Mouse (Mus musculus) midbrain, embryonic 16.5 days (tissue): Measurements from ENCODE around the gene Fam149a. TPM values are rescaled to one million over a fixed set of nuclear protein-coding genes. Genes with fewer than 3 reads are reported as not detected.

Source experiments
- ATAC-seq: fragments of 200-750 bp; cut with Nextera tagmentation; 2 replicates; pipeline ENCODE4 v1.8.0; 2017; ENCODE audit warnings: moderate TSS enrichment
- H3K27ac ChIP-seq: fragments of 300-500 bp; sonication (generic); 2 replicates; pipeline ENCODE4 v1.5.1; 2014; ENCODE audit warnings: mild to moderate bottlenecking, low read length, mixed read lengths
- H3K27me3 ChIP-seq: fragments of 300-500 bp; sonication (generic); 2 replicates; pipeline ENCODE4 v1.6.1; 2014; ENCODE audit warnings: low read depth, low read length, mixed read lengths; ENCODE audit not compliant: control insufficient read depth, insufficient read depth
- H3K36me3 ChIP-seq: fragments of 300-500 bp; sonication (generic); 2 replicates; pipeline ENCODE4 v1.6.1; 2014; ENCODE audit warnings: mild to moderate bottlenecking, low read length, moderate library complexity, mixed read lengths; ENCODE audit not compliant: control insufficient read depth, insufficient read depth
- H3K4me1 ChIP-seq: fragments of 300-500 bp; sonication (generic); 2 replicates; pipeline ENCODE4 v1.6.1; 2014; ENCODE audit warnings: mild to moderate bottlenecking, low read length, mixed read lengths; ENCODE audit not compliant: control insufficient read depth, insufficient read depth
- H3K4me2 ChIP-seq: fragments of 300-500 bp; sonication (generic); 2 replicates; pipeline ENCODE4 v1.6.1; 2014; ENCODE audit warnings: mild to moderate bottlenecking, low read length, mixed read lengths
- H3K4me3 ChIP-seq: fragments of 300-500 bp; sonication (generic); 2 replicates; pipeline ENCODE4 v1.5.1; 2014; ENCODE audit warnings: low read depth, mild to moderate bottlenecking, low read length, moderate library complexity, mixed read lengths
- H3K9ac ChIP-seq: fragments of 300-500 bp; sonication (generic); 2 replicates; pipeline ENCODE4 v1.6.1; 2014; ENCODE audit warnings: low read depth, low read length, mixed read lengths
- H3K9me3 ChIP-seq: fragments of 300-500 bp; sonication (generic); replicated peaks from 2 replicates; pipeline ENCODE4 v1.6.1; 2014; ENCODE audit warnings: mild to moderate bottlenecking, low read length, mixed read lengths; ENCODE audit not compliant: control insufficient read depth, poor library complexity, severe bottlenecking
- WGBS: fragments of 180-500 bp; shearing (Covaris S2); extraction: QIAGEN DNeasy Blood & Tissue Kit; methylation state at CpG from one replicate; pipeline ENCODE4 v1.1.7; 2014; 5-methylcytosine and 5-hydroxymethylcytosine counted together
- polyA plus RNA-seq: library from polyadenylated mRNA; unstranded; fragments of >200 nt; fragmentation: Nextera tagmentation; extraction: Ambion mirVana; gene quantifications from 2 replicates; pipeline ENCODE4 v1.2.1, GENCODE M21; 2015

The Fam149a gene
- polyA plus RNA-seq, 1 experiment from 2014 or later = 12.9 TPM

DNA sequence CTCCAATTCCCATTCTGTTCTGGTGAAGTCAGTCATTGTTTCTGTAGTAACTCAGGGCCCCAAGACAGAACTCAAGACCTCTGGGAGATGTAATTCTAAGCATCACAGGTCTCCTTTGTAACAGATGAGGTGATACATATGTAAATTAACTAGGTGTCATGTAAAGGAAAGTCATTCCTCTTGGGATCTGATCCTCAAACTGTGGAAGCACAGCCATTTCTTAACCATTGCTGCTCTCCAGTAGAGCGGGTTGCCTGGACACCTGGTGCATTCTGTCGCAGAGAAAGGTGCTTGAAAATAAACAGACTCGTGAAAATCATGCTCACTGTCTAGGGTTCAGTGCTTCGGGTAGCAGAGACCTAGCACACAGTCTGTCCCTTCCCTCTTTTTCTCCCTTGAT lies 1.5 kb downstream of the Fam149a start:
- no peak for ATAC-seq
- 14% methylated on average over 4 of the region's 4 CpGs for WGBS
- peak overlapping the region; percentile 94 for H3K4me2 ChIP-seq
- peaks cover 12% of the 10 kb centered on the region for H3K4me1 ChIP-seq
- H3K9ac ChIP-seq = no peak overlapping the region
- no peaks in the 10 kb centered on the region for H3K9me3 ChIP-seq
- no peaks in the 10 kb centered on the region; the same call in 1 of the 2 replicates for H3K27me3 ChIP-seq
- H3K27ac ChIP-seq = no peak overlapping the region
- no peaks in the 10 kb centered on the region for H3K36me3 ChIP-seq
- H3K4me3 ChIP-seq = peak overlapping the region; percentile 49; the same call in 1 of the 2 replicates

DNA sequence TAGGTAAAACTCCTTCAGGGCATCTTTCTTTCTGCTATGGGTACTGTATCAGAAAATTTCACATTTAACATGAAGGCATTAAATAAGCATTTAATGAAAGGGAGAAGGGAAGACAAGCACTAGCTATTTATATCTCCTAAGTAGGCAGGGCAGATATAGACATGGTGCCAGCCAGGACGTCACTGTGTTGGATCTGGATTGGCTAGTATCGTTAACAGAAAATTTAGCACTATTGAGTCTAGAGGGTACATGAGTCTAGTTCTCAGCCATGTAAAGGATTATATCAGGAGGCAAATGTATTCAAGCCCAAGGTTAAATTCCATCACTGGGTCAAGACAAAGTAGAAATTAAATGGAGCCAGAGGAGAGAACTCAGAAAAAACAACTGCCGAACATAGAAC lies 8.0 kb downstream of the Fam149a start:
- Histone ChIP-seq H3K36me3 (no peaks in the 10 kb centered on the region), H3K9me3 (no peaks in the 10 kb centered on the region), H3K4me2 (no peak overlapping the region), H3K4me1 (no peaks in the 10 kb centered on the region), H3K27me3 (no peaks in the 10 kb centered on the region), H3K4me3 (no peak overlapping the region), H3K27ac (no peak overlapping the region), H3K9ac (no peak overlapping the region)
- ATAC-seq = no peak
- WGBS = 73% methylated on average over 3 of the region's 3 CpGs

DNA sequence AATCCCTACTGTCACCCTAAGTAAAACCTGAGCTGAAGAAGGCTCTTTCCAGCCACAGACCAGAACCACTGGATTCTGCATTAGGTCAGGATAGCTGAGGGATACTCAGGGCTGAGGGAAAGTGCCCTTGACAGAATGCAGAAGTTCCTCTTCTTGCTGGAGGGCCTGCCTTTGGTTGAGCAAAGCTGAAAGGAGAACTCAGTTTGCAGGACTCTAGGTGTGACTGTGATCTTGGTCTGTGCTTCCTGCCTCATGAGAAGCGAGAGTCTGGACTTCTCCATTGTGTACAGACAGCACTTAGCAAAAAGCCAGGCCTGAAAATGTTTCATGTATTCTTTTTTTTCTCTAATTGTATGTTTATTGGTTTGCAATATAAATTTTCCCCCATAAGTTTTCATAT lies 14.9 kb downstream of the Fam149a start:
- no peak overlapping the region for H3K27ac ChIP-seq
- H3K4me2 ChIP-seq = no peak overlapping the region
- ATAC-seq = no peak
- no peaks in the 10 kb centered on the region for H3K27me3 ChIP-seq
- WGBS = 82% methylated on average over 1 of the region's 1 CpGs
- no peak overlapping the region for H3K4me3 ChIP-seq
- no peaks in the 10 kb centered on the region for H3K9me3 ChIP-seq
- H3K4me1 ChIP-seq = no peaks in the 10 kb centered on the region
- no peaks in the 10 kb centered on the region for H3K36me3 ChIP-seq
- no peak overlapping the region for H3K9ac ChIP-seq

DNA sequence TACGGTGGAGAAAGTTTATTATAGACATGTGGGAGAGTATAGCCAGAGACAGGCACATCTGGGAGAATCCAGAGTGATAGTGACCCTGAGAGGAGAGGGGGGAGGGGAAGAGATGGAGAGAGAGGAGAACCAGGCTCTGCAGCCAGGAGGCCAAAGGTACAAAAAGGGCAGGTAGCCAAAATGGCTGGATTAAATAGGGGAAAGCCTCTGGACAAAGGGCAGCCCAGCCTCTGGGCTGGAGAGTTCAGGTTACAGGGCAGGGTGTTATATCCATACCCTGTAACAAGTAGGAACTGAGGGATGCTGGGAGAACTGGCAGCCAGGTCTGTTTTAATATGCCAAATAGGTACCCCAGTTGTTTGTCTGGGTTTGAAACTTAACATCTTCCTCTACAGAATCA lies 18.9 kb downstream of the Fam149a start:
- WGBS = 91% methylated on average over 1 of the region's 1 CpGs
- Histone ChIP-seq H3K9ac (no peak overlapping the region), H3K4me1 (peaks cover 4% of the 10 kb centered on the region; the same call in 1 of the 2 replicates), H3K4me3 (no peak overlapping the region), H3K27ac (no peak overlapping the region), H3K9me3 (no peaks in the 10 kb centered on the region), H3K4me2 (no peak overlapping the region), H3K36me3 (no peaks in the 10 kb centered on the region), H3K27me3 (no peaks in the 10 kb centered on the region)
- ATAC-seq = no peak

DNA sequence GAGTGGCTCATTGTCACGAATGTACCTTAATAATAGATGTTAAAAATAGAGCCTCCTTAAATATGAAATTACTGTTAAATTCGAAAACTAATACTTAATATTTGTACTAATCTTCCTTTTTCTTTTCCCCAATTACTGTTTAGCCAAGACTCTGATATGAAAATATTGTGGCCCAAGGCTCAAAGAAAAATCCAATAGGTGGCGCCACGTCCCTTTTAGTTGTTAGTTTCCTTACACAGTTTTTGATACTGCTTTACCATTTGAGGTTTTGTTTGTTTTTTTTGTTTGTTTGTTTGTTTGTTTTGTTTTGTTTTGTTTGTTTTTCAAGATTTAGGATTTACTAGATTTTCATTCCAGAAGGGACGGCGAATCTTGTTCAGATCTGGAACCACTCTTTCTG lies 19.8 kb downstream of the Fam149a start:
- no peaks in the 10 kb centered on the region for H3K27me3 ChIP-seq
- H3K9me3 ChIP-seq = no peaks in the 10 kb centered on the region
- H3K36me3 ChIP-seq = no peaks in the 10 kb centered on the region
- no peak overlapping the region for H3K9ac ChIP-seq
- no peak for ATAC-seq
- no peak overlapping the region for H3K27ac ChIP-seq
- whole genome bisulfite sequencing = 62% methylated on average over 6 of the region's 6 CpGs
- peaks cover 10% of the 10 kb centered on the region for H3K4me1 ChIP-seq
- no peak overlapping the region for H3K4me3 ChIP-seq
- H3K4me2 ChIP-seq = no peak overlapping the region

DNA sequence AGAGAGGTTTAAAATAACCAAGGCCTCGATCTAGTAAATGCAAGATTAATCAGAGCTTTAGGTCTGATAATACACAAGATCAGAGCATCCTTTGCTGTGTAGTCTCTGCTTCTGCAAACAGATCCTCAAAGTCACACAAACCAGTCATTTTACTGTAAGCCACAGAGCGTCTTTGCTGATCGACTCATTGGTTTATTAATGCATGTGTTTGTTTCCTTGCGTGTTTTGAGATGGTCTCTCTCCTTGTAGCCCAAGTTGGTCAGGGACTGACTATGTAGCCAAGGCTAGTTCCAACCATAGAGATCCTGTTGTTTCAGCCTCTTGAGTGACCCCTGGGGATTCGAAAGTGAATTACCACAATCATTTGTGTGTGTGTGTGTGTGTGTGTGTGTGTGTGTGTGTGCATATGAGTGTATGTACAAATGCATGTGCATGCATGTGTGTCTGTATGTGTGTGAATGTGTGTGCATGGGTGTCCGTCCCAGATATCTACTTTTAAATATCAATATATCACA lies 22.9 kb downstream of the Fam149a start:
- Histone ChIP-seq H3K4me2 (peak overlapping the region; percentile 84; the same call in 1 of the 2 replicates), H3K27ac (peak overlapping the region; percentile 62), H3K9me3 (no peaks in the 10 kb centered on the region), H3K36me3 (no peaks in the 10 kb centered on the region), H3K9ac (peak overlapping the region; percentile 94), H3K4me1 (peaks cover 10% of the 10 kb centered on the region), H3K4me3 (peak overlapping the region; percentile 68), H3K27me3 (no peaks in the 10 kb centered on the region)
- peak; percentile 33; the same call in 1 of the 2 replicates for ATAC-seq
- 80% methylated on average over 6 of the region's 6 CpGs for WGBS

DNA sequence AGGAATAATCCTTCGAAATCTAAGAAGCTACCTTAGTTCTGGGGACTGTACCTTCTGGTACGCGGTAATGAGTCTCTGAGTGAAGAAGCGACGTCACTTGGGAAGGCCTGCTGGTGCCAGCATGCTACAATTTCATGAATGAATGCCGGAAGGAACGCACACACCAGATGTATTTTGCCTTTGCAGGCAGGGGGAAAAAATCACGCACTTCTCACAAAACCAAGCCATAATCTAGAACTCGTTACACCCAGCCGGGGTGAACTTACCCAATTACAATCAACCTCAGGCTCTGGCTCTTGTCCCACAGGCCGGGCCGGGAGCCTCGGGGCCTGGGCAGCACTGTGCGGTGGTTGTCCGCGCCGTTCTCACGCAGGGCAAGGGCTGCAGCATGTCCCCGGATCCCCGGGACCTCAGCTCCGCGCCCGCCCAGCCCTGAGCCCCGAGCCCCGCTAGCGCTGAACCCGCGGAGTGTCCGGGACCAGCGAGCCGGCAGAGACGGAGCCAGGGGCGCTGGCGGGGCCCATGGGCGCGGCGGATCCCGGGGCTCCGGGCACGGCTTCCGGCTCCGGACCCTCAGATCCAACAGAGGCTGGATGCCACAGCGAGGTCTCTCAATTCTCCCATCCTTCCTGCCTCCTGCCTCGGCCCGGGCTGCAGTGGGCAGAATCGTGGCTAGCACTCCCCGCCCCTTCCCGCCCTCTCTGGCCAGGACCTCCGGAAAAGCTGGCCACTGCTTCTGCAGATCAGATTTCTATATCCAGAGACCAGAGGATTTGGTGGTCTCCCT lies 23.8 kb downstream of the Fam149a start:
- H3K4me1 ChIP-seq = peaks cover 10% of the 10 kb centered on the region
- no peaks in the 10 kb centered on the region for H3K27me3 ChIP-seq
- 3% methylated on average over 49 of the region's 49 CpGs for WGBS
- peak overlapping the region; percentile 84 for H3K4me2 ChIP-seq
- peak overlapping the region; percentile 94 for H3K9ac ChIP-seq
- no peaks in the 10 kb centered on the region for H3K36me3 ChIP-seq
- peak overlapping the region; percentile 62 for H3K27ac ChIP-seq
- peak; percentile 90 for ATAC-seq
- no peaks in the 10 kb centered on the region for H3K9me3 ChIP-seq
- peak overlapping the region; percentile 68 for H3K4me3 ChIP-seq

DNA sequence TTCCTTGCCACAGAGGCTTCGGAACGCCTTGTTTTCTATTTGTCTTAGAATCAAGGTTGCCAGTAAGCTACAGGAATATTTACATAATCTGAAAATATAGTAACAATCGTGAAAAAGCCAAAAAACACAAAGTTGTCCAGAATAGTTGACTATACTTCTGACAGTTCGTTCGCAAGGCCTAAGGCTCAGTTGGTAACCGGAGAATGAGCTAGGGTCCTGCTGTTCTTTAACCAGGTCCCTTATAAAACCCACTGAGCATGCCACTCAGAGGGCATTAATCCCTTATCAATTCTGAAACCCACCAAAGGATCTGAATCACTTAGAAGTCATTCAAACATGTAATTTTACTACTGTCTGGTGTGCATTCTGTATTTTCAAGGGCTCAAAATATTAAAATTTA lies 26.3 kb downstream of the Fam149a start:
- Histone ChIP-seq H3K4me3 (no peak overlapping the region), H3K27ac (no peak overlapping the region), H3K9ac (no peak overlapping the region), H3K4me2 (no peak overlapping the region), H3K9me3 (no peaks in the 10 kb centered on the region), H3K36me3 (no peaks in the 10 kb centered on the region; the same call in 1 of the 2 replicates), H3K4me1 (peaks cover 10% of the 10 kb centered on the region), H3K27me3 (no peaks in the 10 kb centered on the region)
- ATAC-seq = no peak
- WGBS = 74% methylated on average over 6 of the region's 6 CpGs

DNA sequence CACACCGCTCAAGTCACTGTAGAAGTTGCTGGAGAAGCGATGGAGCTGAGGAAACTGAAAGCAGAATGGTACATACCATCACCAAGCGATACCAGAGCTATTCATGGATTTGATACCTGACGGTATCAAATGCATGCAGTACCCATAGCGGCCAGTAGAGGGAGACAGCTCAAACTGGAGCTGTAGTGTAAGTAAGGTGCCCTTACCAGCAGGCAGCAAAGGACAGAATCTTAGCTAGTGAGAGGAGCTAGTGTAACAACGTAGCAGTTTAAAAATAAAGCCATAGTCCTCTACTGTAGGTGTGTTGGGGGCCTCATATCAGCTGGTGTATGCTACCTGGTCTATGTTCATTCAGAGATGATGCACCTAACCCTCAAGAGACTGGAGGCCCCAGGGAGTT lies 37.1 kb downstream of the Fam149a start:
- Histone ChIP-seq H3K9ac (no peak overlapping the region), H3K9me3 (no peaks in the 10 kb centered on the region), H3K36me3 (peaks cover 2% of the 10 kb centered on the region; the same call in 1 of the 2 replicates), H3K4me2 (no peak overlapping the region), H3K27me3 (no peaks in the 10 kb centered on the region), H3K4me1 (no peaks in the 10 kb centered on the region), H3K4me3 (no peak overlapping the region), H3K27ac (no peak overlapping the region)
- 0 out of 2 replicates have a peak, but pooled peaks have one; percentile 42 for ATAC-seq
- WGBS = 20% methylated on average over 6 of the region's 6 CpGs
